Mouse (Mus musculus): ENCODE data around the gene Pcbd2.

Pcbd2 gene

GRCm38 (mm10) chr13:55826008-55826671, 99.0 kb downstream of the Pcbd2 start:
- DNase-seq (ENCODE audit: low spot score in 2 of 2) = no peak

Data from frontal cortex, postnatal 36 days (tissue).